Mouse (Mus musculus) ES-E14 (cell line): Measurements from ENCODE around the gene Fancd2. TPM values are rescaled to one million over a fixed set of nuclear protein-coding genes. Genes with fewer than 3 reads are reported as not detected.

Experiments
- DNase-seq: peaks from one replicate; pipeline ENCODE4 v3.0.0-alpha.2; 2013; ENCODE audit warnings: low read depth, low spot score
- H3K27ac ChIP-seq: 2 replicates; pipeline ENCODE4 v1.5.1; 2012; ENCODE audit warnings: low read depth, mild to moderate bottlenecking, low read length, moderate library complexity, mixed read lengths; ENCODE audit not compliant: poor library complexity, insufficient read depth, severe bottlenecking
- H3K36me3 ChIP-seq: 2 replicates; pipeline ENCODE4 v1.6.1; 2012; ENCODE audit warnings: mild to moderate bottlenecking, low read length, moderate library complexity, mixed read lengths; ENCODE audit not compliant: control insufficient read depth, poor library complexity, insufficient read depth, severe bottlenecking
- H3K4me1 ChIP-seq, 2 experiments: fragments of 150-350 bp in 1 of 2; sonication (generic) in 1 of 2; 2 replicates each; pipeline ENCODE4 v1.6.1; 2012; ENCODE audit warnings: low read length in 2 of 2, mild to moderate bottlenecking in 1 of 2, mixed read lengths in 1 of 2; ENCODE audit not compliant: control insufficient read depth in 2 of 2, insufficient read depth in 2 of 2, poor library complexity in 1 of 2
- H3K4me3 ChIP-seq, 2 experiments: fragments of 150-350 bp in 1 of 2; sonication (generic) in 1 of 2; 2 replicates each; pipeline ENCODE4 v1.5.1; 2012; ENCODE audit warnings: low read length in 2 of 2, low read depth in 1 of 2, mild to moderate bottlenecking in 1 of 2, mixed read lengths in 1 of 2; ENCODE audit not compliant: insufficient read depth in 1 of 2, poor library complexity in 1 of 2, severe bottlenecking in 1 of 2
- H3K9ac ChIP-seq: 2 replicates; pipeline ENCODE4 v1.6.1; 2012; ENCODE audit warnings: low read depth, mild to moderate bottlenecking, low read length, mixed read lengths; ENCODE audit not compliant: poor library complexity, insufficient read depth, severe bottlenecking
- H3K9me3 ChIP-seq: fragments of 150-350 bp; sonication (generic); 2 replicates; pipeline ENCODE4 v1.6.1; 2012; ENCODE audit warnings: low read depth, mild to moderate bottlenecking, low read length; ENCODE audit not compliant: control insufficient read depth, insufficient read depth
- CHD2 ChIP-seq: IDR thresholded peaks from 2 replicates; pipeline ENCODE4 v1.6.1; 2014; ENCODE audit warnings: mild to moderate bottlenecking, low read depth, low read length, inconsistent platforms
- HCFC1 ChIP-seq: IDR thresholded peaks from 2 replicates; pipeline ENCODE4 v1.6.1; 2012; ENCODE audit warnings: low read length, inconsistent platforms, borderline replicate concordance; ENCODE audit not compliant: insufficient read depth
- MAFK ChIP-seq: IDR thresholded peaks from 2 replicates; pipeline ENCODE4 v1.6.1; 2014; ENCODE audit warnings: mild to moderate bottlenecking, low read depth, low read length, inconsistent platforms; ENCODE audit not compliant: insufficient read depth
- ZC3H11A ChIP-seq: IDR thresholded peaks from 2 replicates; pipeline ENCODE4 v1.6.1; 2012; ENCODE audit warnings: low read depth, mild to moderate bottlenecking, inconsistent platforms, low read length, borderline replicate concordance
- ZNF384 ChIP-seq: IDR thresholded peaks from 2 replicates; pipeline ENCODE4 v1.6.1; 2012; ENCODE audit warnings: low read depth, low read length, inconsistent platforms
- in situ Hi-C, 2 experiments: fragments of 600-800 bp; cut with MboI; formaldehyde crosslinking; loops; one replicate each; pipeline ENCODE4 v1.15.1; 2025; ENCODE audit warnings: low sequenced_read_pairs in 2 of 2, inconsistent platforms in 1 of 2; ENCODE audit not compliant: unreplicated experiment in 2 of 2
- total RNA-seq: library from RNA; depleted of rRNA; stranded (reverse); fragments of 300-350 nt; gene quantifications from 2 replicates; pipeline ENCODE4 v1.2.3, GENCODE M21; 2012

Fancd2 gene
- total RNA-seq, 1 experiment = 34.7 TPM

DNA sequence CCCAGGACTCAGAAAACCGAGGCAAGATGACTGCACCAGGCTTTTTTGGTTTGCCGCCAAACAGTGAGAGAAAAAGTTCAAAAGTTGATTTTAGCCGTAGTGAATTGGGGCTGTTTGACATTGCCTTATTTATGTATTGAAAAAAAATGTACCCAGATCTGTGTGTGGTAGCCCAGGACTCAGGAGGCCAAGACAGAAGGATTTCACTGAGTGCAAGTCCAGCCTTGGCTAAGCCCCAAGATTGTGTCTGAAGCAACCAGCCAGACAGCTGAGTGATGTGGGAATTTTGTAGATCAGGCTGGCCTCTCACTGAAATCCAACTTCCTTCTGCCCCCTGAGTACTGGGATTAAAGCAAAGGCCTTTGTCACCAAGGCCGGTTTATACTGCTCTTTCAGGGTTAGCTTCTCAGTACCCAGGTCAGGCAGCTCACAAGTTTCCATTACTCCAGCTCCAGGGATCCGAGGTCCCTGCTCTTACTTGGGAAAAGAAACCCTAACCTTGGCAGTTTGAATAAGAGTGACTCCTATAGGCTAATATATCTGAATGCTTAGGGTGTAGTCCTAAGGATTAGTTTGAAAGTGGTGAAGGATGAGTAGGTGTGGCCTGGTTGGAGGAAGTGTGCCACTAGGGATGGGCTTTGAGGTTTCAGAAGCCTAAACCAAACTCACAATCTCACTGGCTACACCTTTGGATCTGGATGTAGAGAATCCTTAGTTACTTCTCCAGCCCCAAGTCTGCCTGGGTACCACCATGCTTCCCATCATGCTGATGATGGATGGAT lies 93.7 kb downstream of the Fancd2 start:
- no peaks in the 10 kb centered on the region for H3K4me1 ChIP-seq
- H3K36me3 ChIP-seq = peaks cover 13% of the 10 kb centered on the region
- TF ChIP-seq CHD2 (no peak), ZC3H11A (no peak), MAFK (no peak), ZNF384 (no peak), HCFC1 (no peak)
- H3K27ac ChIP-seq = no peak overlapping the region
- peak overlapping the region in 1 of 2 experiments; percentile 88; a peak in 1 of 4 replicates for H3K4me3 ChIP-seq
- in situ Hi-C loops = no loop called here
- no peak for DNase-seq
- no peaks in the 10 kb centered on the region for H3K9me3 ChIP-seq
- H3K9ac ChIP-seq = peak overlapping the region; percentile 91; the same call in 1 of the 2 replicates

DNA sequence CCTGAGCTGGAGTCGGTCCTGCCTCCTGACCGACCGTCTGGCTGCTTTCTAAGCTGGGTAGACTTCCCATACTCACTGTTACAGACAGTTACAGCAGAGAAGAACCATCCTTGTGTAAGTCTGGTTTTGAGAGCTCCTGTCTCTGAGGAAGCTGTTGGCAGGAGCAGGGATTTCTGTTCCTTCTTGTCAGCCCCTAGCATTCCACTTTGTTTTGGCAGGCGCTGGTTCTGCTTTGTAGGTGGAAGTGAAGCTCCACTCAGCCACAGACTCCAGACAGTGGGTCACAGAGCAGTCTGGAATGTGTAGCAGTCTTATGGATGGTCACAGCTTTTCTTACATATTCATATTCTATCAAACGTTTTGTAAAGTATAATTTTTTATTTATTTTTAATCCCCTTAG lies 98.8 kb downstream of the Fancd2 start:
- peaks cover 15% of the 10 kb centered on the region for H3K36me3 ChIP-seq
- in situ Hi-C loops = no loop called here
- no peaks in the 10 kb centered on the region for H3K9me3 ChIP-seq
- no peak overlapping the region for H3K9ac ChIP-seq
- no peak overlapping the region for H3K4me3 ChIP-seq
- no peak for DNase-seq
- no peak for TF ChIP-seq CHD2
- no peak overlapping the region for H3K27ac ChIP-seq
- H3K4me1 ChIP-seq = 0 out of 4 replicates have a peak, but pooled peaks cover 0 to 2% of the 10 kb centered on the region in 2 experiments

DNA sequence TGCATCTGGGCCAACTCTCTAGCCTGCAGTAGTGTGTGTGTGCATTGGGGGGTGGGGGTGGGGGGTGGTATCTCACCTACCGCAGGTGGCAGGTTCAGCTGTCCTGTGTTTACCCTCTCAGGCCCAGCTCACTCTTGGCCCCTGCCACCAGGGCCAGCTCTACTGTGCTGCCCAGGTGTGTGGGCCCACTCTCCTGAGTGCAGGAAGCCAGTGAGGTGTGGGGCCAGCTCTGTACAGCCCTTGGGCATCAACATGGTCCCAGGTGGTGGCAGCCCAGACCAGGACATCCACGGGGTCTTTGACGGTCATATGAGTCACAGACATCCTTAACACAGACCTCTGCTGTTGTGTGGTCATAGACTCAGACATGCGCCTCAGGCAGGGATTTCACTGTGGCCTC lies 101.4 kb downstream of the Fancd2 start:
- in situ Hi-C loops = no loop called here
- peaks cover 15% of the 10 kb centered on the region for H3K36me3 ChIP-seq
- H3K27ac ChIP-seq = no peak overlapping the region
- no peak overlapping the region for H3K9ac ChIP-seq
- no peak for DNase-seq
- TF ChIP-seq HCFC1 = no peak
- H3K4me1 ChIP-seq = 0 out of 4 replicates have a peak, but pooled peaks cover 0 to 2% of the 10 kb centered on the region in 2 experiments
- H3K4me3 ChIP-seq = no peak overlapping the region
- H3K9me3 ChIP-seq = no peaks in the 10 kb centered on the region

DNA sequence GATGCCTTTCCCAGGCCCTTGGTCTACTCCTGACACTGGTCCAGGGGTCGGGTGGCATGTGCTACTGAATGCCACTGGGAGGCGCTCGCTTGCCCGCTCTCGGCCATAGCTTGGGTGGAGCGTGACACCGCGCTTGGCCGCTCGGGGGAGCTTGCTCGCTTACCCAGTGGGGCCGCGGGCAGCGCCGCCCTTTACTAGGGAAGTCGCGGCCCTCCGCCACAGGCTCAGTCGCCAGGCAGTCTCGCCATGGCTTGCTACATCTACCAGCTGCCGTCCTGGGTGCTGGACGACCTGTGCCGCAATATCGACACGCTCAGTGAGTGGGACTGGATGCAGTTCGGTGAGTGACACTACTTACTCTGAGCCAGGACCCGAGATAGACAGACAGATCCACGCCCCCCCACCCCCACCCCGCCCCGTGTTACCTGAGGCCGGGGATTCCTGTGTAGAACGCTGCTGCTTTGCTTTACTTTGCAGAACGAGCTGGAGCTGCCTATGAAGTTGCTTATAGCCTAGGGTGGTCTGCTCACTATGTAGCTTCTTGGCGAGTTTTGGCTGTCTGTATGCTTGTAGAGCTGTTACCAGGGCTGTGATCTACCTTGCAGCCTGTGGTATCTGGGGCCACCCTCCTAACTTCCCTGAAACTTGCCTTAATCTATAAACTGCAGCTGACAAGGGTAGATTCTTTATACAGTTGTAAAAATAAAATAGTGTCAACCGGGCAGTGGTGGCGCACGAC lies 107.0 kb downstream of the Fancd2 start, which contains the start of gene Irak2:
Irak2 (plus strand) TSS at position 166 of the 739 bp plus-strand sequence.
- H3K4me3 ChIP-seq = peak within 1 kb of the TSS; percentile 68 to 72
- DNase-seq = peak; percentile 88
- in situ Hi-C loops = loop anchor here in 1 of 2 experiments (5.0 kb wide), 1 partner anchor 44 kb away; no protein-coding TSS in a partner anchor
- no peaks in the 10 kb centered on the region for H3K36me3 ChIP-seq
- no peak within 1 kb of the TSS for H3K27ac ChIP-seq
- H3K9ac ChIP-seq = peak within 1 kb of the TSS; percentile 60
- no peaks in the 10 kb centered on the region for H3K9me3 ChIP-seq
- peak; percentile 56; the same call in 1 of the 2 replicates for TF ChIP-seq ZNF384
- TF ChIP-seq CHD2 = no peak
- peak; percentile 65; the same call in 1 of the 2 replicates for TF ChIP-seq ZC3H11A
- TF ChIP-seq HCFC1 = 0 out of 2 replicates have a peak, but pooled peaks have one; percentile 14
- TF ChIP-seq MAFK = 0 out of 2 replicates have a peak, but pooled peaks have one; percentile 9
- H3K4me1 ChIP-seq = 0 out of 4 replicates have a peak, but pooled peaks cover 0 to 2% of the 10 kb centered on the region in 2 experiments
